Mouse (Mus musculus): ENCODE measurements at regions not wholly inside any gene's neighbourhood (a gene's known extent, or its start where the extent isn't known, plus 50 kb on each side); places are given as distances from the start of the nearest gene placed in this dataset.

DNA sequence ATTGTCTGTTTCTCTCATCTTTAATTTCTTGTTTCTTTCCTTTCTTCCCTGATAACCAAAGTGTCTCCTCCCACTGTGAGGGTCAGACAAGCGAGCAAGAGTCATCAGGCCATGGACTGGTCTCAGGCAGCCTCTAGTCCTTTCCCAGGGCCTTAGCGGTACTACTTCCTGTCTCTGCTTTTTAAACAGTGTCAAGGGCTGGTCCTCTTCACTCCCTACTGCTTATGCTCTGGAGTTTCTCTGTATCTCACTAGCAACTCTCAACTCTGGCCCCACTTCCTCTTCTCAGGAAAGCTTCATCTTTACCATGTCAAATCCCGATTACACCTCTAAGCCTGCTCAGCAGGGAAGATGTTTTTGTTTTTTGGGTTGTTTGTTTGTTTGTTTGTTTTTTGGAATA lies 124.1 kb downstream of the Pten start:
- DNase-seq: no peak

DNA sequence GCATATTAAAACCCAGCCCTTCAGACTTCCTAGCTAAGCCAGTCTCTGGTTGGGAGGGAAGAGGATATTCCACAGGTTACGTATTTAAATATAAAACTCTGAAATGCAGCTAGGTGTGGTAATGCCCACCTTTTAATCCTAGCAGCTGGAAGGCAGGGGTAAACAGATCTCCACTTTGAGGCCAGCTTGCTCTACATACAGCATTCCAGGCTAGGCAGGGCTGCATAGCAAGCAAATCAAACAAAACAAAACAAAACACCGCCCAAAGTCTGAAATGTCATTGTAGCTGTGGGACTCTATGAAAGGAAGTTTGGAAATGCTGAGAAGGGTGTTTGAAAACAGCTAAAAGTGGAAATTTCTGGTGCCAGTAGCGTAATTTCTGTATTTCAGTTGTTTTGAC lies 127.0 kb downstream of the Pten start:
- no peak for DNase-seq

GRCm38 (mm10) chr19:32885481-32886131 lies 128.3 kb downstream of the Pten start:
- DNase-seq: no peak

GRCm38 (mm10) chr19:32887190-32887589 lies 129.9 kb downstream of the Pten start:
- DNase-seq: no peak

DNA sequence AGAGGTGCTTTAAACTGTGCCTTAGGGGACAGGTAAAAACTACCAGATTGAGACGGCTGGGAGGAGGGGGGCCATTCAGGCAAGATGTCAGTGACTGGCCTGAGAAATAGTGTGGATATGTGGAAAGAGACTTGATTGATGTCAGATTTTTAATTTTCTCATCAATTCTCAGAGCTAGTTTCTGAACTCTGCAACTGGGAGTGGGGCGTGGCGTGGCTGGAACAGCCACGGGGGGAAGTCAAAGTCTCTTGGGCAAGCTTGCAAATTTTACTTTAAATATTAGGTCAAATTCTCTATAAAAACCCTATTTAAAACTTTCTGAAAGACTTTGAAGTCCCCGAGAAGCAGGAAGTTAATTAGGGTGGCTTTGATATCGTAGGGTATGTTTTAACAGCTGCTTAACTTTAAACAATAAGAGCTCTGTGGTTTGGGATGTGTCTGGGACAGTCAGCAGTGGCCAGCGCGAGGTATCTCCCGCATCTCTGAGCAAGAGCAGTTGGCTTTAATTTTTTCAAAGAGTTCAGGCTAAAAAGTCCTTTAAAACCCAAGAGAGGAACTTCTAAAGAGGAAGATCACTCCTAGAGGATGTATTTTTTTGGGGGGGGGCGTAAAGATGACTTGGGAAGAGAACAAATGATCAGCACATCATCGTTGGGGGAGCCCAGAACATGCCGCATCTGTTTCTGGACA lies 131.5 kb downstream of the Pten start:
- DNase-seq: no peak

DNA sequence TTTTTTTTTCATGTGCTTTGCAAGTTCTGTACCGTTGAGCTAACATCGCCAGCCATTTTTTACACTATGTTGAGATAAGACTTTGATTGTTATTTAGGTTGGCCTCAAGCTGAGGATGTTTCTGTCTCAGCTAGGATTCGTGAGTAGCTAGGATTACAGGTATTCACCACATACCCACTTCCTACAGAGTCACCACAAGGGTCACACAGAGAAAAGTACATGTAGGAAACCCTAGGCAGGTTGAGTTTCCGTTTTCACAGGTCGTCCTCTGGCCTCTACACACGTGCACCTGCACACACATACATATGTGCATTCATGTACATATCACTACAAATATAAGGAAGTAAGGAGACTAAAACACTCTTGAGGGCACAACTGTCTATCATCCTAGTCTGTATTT lies 133.5 kb downstream of the Pten start:
- DNase-seq: no peak

DNA sequence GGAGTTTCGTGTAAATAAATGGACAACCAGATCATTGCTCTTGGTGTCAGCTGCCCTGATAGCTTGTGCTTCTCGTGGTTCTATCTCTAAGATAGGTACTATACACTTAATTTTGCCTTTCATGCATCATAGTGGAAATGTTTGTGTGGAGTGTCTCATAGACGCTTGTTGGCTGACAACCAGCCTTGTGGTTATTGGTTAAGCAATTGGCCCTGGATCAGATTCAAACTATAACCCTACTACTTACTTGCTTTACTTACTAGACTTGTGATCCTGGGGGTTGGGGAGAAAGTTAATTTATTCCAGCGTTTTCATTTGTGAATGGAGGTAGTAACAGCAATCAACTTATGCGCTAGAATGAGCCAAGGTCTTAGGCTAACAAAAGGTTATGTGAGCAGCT lies 135.2 kb downstream of the Pten start:
- DNase-seq: no peak

- no peak for DNase-seq
Measured at GRCm38 (mm10) chr19:32903454-32904108, 146.3 kb downstream of the Pten start.

DNA sequence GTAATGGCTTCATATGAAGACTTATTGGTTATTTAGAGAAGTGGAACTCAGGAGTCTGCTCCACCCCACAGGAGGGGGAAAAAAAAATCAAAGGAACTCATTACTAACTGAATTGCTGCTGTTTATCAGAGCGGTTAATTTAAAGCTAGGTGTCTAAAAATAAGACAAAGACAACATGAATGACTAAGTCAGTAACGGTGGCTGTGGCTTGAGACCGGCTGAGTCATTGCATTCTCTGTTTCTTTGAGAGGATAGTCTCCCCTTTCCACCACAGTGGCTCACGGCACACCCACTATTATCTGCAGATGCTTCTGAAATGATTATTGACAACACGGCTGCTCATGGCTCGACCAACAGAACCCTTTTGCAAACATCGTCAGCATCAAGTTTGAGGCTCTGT lies 147.2 kb downstream of the Pten start:
- no peak for DNase-seq

DNA sequence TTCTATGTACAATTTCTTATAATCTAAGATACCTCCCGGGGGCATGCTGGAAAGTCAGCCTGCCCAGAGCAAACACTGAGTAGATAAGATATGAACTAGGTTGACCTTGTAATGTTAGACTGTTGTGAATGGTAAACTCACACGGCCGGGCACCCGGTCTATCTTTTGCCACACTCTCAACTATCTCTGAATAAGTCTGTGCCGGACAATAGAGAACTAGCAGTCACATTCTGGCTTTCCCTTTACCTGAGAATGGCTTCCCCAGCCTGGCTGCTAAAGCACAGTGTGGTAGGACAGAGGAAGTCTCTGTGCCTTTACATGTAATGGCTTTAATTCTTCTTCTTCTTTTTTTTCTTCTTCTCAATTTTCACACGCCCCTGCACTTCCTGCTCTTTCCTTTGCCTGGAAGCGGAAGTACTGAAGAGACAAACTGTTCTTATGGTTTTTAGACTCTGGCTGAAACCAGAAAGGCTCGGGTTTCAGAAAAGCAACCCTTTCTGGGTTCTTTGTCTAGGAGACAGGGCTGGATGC lies 148.7 kb downstream of the Pten start:
- no peak for DNase-seq

GRCm38 (mm10) chr19:32906820-32907219 lies 149.5 kb downstream of the Pten start:
- DNase-seq: no peak

DNA sequence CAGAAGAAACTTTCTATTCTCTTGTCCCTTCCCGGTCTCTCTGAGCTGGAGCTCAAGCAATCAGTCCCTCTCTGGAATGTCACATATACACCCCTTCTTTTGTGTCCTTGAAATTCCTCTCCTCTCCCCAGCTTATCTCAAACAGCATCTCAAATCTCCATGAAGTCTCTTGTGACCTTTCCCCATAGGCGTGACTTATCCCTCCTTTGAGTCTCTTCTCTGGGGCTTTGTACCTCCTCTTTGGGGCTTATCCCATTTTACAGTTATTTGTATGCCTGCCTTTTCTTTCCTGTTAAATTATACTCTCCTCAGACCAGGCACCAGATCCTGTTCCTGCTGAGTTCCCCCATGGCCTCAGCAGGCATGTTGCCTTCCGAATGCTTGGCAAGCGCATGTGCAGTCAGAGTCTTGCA lies 152.8 kb downstream of the Pten start:
- no peak for DNase-seq

DNA sequence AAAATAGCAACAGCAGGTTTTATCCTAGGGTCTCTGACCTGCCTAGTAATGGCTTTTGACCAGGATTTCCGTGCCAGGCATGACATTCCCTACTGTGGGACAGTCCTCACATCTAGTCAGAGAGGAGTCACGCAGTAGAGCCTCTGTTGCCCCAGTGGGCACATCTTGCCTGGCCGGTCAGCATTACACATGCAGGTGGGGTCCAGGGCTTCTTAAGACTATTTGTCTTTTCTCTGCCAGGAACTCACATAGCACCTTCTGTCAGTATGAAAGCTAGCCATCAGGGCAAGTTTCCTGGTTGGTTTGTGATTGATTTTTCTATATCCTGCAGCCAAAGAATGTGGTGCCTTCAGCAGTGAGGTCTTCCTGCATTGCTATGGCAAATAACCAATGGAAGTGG lies 155.0 kb downstream of the Pten start:
- DNase-seq: no peak

DNA sequence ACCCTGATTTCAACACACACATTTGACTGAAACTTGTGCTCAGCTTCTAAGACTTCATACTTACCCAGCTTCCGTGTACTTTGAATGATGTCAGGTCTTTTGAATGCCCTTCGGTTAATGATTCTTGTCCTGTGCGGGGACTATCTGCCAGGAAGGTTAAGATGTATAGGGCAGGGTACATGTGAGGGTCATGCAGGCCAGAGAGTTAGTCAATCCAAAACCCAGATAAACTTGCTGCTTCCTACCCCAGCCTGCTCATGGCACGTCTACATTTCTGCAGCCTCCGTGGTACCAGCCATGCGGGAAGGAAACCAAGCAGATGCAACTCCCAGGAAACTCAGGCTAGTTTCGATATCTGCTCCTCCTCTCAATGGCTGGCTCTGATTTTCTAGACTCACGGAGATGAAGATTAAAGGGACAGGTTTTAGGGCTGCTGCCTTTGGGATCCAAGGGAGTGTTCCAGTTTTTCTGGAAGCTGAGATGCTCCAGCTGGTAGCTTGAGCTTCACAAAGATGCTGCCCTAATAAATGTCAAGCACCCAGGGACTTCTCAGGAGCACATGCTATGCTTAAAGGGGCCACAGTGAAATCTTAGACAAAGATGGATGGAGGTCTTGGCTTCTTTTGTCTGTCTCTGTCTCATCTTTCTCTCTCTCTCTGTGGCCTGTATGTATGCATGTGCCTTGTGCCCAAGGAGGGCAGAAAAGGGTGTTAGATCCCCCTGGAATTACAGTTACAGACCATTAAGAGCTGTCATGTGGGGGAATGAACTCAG lies 159.4 kb downstream of the Pten start:
- no peak for DNase-seq

- DNase-seq: no peak
Measured at GRCm38 (mm10) chr19:32921021-32921420, 163.7 kb downstream of the Pten start.

- DNase-seq: no peak
Measured at GRCm38 (mm10) chr19:32923911-32924310, 166.6 kb downstream of the Pten start.

DNA sequence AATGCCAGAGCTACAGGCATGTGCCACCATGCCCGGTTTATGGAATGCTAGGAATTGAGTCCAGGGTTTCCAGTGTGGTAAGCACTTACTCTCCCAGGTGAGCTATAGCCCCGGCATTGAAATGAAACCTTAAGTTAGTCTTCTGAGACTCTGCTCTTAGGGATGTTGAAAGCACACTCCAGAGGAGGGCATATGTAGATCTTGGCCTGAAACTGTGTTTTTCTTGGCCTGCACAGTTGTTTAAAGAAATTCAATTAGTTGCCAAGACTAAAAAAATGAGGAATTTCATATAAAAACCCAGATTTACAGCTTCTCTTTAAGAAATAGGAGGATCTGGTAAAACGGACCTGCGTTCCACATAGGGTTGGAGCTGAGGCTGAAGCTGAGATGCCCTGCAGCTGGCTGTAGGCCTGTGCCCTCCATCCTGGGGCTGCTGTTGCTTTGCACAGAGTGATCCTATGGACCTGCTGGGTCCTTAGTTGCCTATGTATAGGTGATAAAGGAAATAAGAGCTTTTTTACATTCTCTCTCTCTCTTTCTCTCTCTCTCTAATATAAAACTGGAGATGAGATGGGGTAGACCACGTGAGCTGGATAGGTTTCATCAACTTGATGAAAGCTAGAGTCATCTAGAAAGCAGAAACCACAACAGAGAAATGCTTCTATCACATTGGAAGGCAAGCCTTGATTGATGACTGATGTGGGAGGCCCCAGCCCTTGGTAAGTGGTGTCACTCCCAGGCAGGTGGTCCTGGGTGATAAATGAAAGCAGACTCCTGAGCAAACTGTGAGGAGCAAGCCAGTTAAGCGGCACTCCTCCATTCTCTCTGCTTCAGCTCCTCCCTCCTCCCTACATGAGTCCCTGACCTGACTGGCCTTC lies 168.6 kb downstream of the Pten start:
- no peak for DNase-seq

DNA sequence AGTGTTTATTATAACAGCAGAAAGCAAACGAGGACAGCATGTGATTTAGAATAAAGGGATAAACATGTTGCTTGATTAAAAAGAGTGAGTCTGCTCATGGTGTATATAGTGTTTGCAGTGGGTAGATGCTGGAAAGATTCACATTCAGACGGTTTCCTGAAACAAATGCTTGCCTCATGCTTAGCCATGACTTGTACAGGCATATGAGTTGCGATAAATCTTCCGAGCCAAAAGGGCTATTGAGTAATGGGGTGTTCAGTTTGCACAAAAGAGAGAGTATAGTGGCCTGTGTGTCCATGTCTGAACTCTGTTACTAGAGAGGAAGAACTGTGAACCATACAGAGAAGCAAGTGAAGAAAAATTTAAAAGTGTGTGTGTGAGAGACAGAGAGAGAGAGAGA lies 169.3 kb downstream of the Pten start:
- DNase-seq: no peak

GRCm38 (mm10) chr19:32933676-32934075 lies 176.4 kb downstream of the Pten start:
- DNase-seq: no peak

DNA sequence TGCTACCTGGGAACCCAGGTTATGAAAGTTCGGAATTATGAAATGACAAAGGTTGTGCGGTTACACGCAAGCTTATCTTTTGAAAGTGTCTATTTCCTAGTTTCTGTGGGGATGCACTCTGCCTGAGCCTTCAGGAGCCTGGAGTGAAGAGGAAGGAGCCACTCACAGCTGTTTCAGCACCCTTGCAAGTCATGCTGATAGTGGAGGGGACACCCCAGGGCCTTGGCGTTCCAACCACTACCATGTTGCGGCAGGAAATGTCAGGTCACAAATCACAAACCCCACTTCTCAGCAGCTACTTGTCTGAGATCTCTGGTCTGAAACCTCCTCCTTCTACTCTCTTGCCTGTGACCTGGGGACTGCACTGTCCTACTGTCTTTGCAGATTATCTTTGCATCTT lies 178.3 kb downstream of the Pten start:
- DNase-seq: no peak

GRCm38 (mm10) chr19:32937591-32937990 lies 180.3 kb downstream of the Pten start:
- DNase-seq: no peak

GRCm38 (mm10) chr19:32939692-32940091 lies 182.4 kb downstream of the Pten start:
- DNase-seq: no peak
